11 mouse cellular contexts compared by ENCODE assay signal in the genomic region with DNA sequence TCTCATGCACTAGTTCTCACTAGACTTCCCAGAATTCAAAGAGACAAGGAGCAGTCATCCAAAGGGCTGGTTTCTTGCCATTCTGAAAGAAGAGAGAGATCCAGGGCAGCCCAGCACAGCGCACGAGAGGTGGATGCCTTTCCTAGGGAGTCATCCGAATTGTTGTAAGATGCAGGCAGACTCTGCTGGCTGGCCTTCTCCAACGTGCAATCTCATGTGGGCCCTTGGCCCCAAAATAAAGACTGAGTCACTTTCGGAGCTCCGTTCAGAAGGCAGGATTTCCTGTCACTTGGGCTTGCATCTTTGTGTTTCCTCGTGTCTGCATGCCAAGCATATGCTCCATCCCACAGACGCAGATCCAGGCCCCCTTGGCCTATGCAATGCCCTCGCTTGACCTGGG.
DNase-seq lines count a peak whose midpoint lies in the region; ATAC-seq lines count a peak whose summit lies in the region.
"Had no signal": no experiment of that assay in that cellular context is flagged by ENCODE, and none has a peak within 500 bp of the region (broad histone marks: within the 10 kb centered on the region; RNA-seq: fewer than 3 reads in every experiment).

No protein-coding gene starts in this region.

- peak; percentile 15 for DNase-seq in lung, postnatal 36 days
- no peak for DNase-seq in lung, postnatal 14 days
- DNase-seq in adrenal gland, adult 2 months, result peak; percentile 73
- peak; percentile 73 for DNase-seq in gastrocnemius, adult 18-20 months (ENCODE audit: low spot score)
- DNase-seq in heart, postnatal 25 days (ENCODE audit: low spot score), result peak; percentile 60
- no peak for DNase-seq in thymus, postnatal 25 days
- DNase-seq in layer of hippocampus, adult 8-10 months (ENCODE audit: low spot score in 2 of 2), result no peak
- DNase-seq: cerebellum, adult 9-11 months; kidney, adult 18-20 months; right cerebral cortex, postnatal 14 days had no signal

- intact Hi-C loops in heart, postnatal 25 days (cut with DNase I), result no loop called here

- ATAC-seq in megakaryocyte-erythroid progenitor cell, adult 5-6 weeks (replicated peaks; ENCODE audit: low FRiP score, low TSS enrichment, poor library complexity, severe bottlenecking), result no peak

Comparison
In these comparisons a context has a peak if more than half of its experiments do, and no peak if none do; other contexts are left out.
1. DNase-seq: peak in lung, postnatal 36 days (single experiment), adrenal gland, adult 2 months (single experiment), gastrocnemius, adult 18-20 months (single experiment) and heart, postnatal 25 days (single experiment); none in lung, postnatal 14 days (single experiment), thymus, postnatal 25 days (single experiment) and layer of hippocampus, adult 8-10 months (0 of 2).